Mouse (Mus musculus): Measurements from ENCODE around the gene Bcl9. TPM values are rescaled to one million over a fixed set of nuclear protein-coding genes. Genes with fewer than 3 reads are reported as not detected.

Gene Bcl9
- polyA plus RNA-seq, 1 experiment from 2014 or later = 102 TPM

DNA sequence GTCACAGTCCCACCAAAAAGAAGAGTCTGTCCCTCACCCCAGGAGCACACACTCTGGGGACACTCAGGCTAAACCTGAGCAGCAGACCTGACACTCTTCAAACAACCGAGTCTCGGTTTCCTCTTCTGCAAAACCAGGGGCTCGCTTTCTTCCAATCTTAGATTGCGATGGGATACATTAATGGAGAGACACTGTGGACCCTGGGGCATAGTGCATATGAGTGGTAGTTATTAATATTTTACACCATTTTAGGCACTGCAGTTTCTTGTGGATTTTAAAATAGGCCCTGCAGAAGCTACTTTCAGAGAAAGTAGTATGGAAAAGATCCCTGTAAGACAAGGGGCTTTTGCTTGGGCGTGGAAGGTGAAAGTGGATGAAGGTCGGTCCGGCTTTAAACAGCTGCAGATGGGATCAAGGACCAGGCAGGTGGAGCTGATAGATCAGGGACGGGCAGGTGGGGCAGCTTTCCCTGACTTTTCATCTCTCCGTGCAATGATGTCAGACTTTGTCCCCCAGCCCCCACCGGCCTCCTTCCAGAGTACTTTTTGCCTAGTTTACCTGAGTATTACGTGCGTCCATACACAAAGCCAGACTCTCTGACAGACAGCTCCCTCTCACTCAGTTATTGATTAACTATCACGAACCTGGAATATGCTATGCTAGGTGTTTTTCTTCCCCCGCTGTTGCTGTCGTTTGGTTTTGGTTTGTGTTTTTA lies 23.0 kb downstream of the Bcl9 start:
- H3K9ac ChIP-seq (replicated peaks; ENCODE audit: low read depth, low read length) = no peak overlapping the region
- H3K4me2 ChIP-seq (ENCODE audit: low read length) = no peak overlapping the region
- no peaks in the 10 kb centered on the region for H3K27me3 ChIP-seq (replicated peaks; ENCODE audit: control insufficient read depth, insufficient read depth, low read length)
- 94% methylated on average over 15 of the region's 15 CpGs for WGBS
- no peaks in the 10 kb centered on the region for H3K36me3 ChIP-seq (ENCODE audit: control insufficient read depth, insufficient read depth)
- H3K4me1 ChIP-seq (replicated peaks; ENCODE audit: control insufficient read depth, insufficient read depth, low read length) = no peaks in the 10 kb centered on the region
- H3K4me3 ChIP-seq (replicated peaks; ENCODE audit: low read length) = no peak overlapping the region
- ATAC-seq = no peak
- no peak overlapping the region for H3K27ac ChIP-seq (ENCODE audit: low read length)
- no peaks in the 10 kb centered on the region for H3K9me3 ChIP-seq (ENCODE audit: control insufficient read depth, low read length)

DNA sequence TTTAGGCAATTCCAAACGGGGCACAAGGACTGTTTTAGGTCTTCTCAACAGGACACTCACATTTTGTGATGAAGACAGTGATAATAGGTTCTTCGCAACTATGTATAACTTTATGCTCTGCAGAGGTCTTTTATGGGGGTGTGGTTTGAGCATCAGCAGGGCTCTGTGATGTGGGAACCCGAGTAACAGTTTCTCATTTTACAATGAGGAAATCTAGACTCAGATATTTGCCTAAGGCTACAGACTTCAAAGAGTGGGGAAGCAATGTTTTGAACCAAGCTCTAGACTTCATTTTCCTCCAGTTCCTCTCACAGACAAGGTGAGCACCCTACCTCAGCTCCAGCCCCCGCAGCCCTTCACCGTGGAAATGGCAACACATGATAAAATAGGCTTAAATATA lies 23.8 kb downstream of the Bcl9 start:
- H3K27ac ChIP-seq (ENCODE audit: low read length) = no peak overlapping the region
- H3K9me3 ChIP-seq (ENCODE audit: control insufficient read depth, low read length) = no peaks in the 10 kb centered on the region
- H3K36me3 ChIP-seq (ENCODE audit: control insufficient read depth, insufficient read depth) = no peaks in the 10 kb centered on the region
- H3K27me3 ChIP-seq (replicated peaks; ENCODE audit: control insufficient read depth, insufficient read depth, low read length) = no peaks in the 10 kb centered on the region
- no peak for ATAC-seq
- H3K4me2 ChIP-seq (ENCODE audit: low read length) = no peak overlapping the region
- 92% methylated on average over 5 of the region's 5 CpGs for WGBS
- H3K9ac ChIP-seq (replicated peaks; ENCODE audit: low read depth, low read length) = no peak overlapping the region
- H3K4me3 ChIP-seq (replicated peaks; ENCODE audit: low read length) = no peak overlapping the region
- no peaks in the 10 kb centered on the region for H3K4me1 ChIP-seq (replicated peaks; ENCODE audit: control insufficient read depth, insufficient read depth, low read length)

DNA sequence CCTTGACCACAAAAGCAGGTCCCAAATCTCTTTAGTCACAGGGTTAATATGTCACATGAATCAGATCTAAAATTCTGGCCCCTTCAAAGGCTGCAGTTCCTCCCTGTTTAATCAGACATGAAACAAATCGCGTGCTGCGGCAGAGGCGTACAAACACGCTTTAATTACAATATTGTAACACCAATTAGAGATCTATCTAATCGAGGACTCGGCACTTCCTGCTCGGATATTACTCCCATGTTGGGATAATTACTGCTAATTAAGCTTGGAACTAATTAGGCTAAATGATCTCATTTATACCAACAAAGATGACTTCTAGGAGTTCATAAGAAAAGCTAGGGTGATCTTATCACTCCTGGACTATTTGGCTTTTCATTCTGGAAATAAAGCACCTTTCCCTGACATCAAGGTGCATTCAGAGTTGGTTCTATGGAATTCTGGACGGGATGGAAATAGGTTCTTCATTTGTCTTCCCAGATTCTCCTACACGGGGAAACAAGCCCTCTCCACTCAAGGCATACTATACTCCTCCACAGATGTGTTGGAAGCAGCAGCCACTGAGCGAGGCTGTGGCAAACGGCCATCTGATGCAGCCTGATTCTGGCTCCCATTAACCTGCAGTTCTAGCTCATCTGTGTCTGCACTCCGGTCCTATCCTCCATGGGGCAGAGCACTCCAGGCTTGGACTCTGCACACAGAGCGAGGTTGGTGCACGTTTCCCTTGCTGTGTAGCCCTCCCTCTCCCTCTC lies 31.9 kb downstream of the Bcl9 start:
- no peaks in the 10 kb centered on the region for H3K27me3 ChIP-seq (replicated peaks; ENCODE audit: control insufficient read depth, insufficient read depth, low read length)
- WGBS = 38% methylated on average over 15 of the region's 15 CpGs
- no peak overlapping the region for H3K9ac ChIP-seq (replicated peaks; ENCODE audit: low read depth, low read length)
- no peaks in the 10 kb centered on the region for H3K36me3 ChIP-seq (ENCODE audit: control insufficient read depth, insufficient read depth)
- H3K4me2 ChIP-seq (ENCODE audit: low read length) = no peak overlapping the region
- no peak overlapping the region for H3K27ac ChIP-seq (ENCODE audit: low read length)
- peaks cover 10% of the 10 kb centered on the region for H3K4me1 ChIP-seq (replicated peaks; ENCODE audit: control insufficient read depth, insufficient read depth, low read length)
- H3K4me3 ChIP-seq (replicated peaks; ENCODE audit: low read length) = no peak overlapping the region
- peak; percentile 45 for ATAC-seq
- no peaks in the 10 kb centered on the region; the same call in 1 of the 2 replicates for H3K9me3 ChIP-seq (ENCODE audit: control insufficient read depth, low read length)

DNA sequence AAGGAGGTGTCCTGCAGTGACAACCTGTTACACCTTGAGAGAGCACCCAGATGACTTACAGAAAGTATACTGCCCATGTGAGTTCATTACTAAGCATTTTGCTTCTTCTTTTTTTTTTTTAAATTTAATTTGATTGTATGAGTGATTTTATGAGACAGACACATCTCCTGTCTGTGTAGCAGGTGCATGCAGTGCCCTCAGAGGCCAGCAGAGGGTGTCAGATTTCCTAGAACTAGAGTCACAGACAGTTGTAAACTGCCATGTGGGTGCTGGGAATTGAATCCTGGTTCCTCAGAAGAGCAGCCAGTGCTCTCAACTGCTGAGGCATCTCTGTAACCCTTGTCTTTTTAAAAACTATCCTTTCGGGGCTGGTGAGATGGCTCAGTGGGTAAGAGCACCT lies 35.5 kb downstream of the Bcl9 start:
- no peak overlapping the region for H3K4me2 ChIP-seq (ENCODE audit: low read length)
- 93% methylated on average over 1 of the region's 1 CpGs for WGBS
- no peak overlapping the region for H3K9ac ChIP-seq (replicated peaks; ENCODE audit: low read depth, low read length)
- H3K4me1 ChIP-seq (replicated peaks; ENCODE audit: control insufficient read depth, insufficient read depth, low read length) = peaks cover 10% of the 10 kb centered on the region
- H3K4me3 ChIP-seq (replicated peaks; ENCODE audit: low read length) = no peak overlapping the region
- peaks cover 2% of the 10 kb centered on the region; the same call in 1 of the 2 replicates for H3K36me3 ChIP-seq (ENCODE audit: control insufficient read depth, insufficient read depth)
- ATAC-seq = no peak
- no peaks in the 10 kb centered on the region for H3K27me3 ChIP-seq (replicated peaks; ENCODE audit: control insufficient read depth, insufficient read depth, low read length)
- peaks cover 5% of the 10 kb centered on the region for H3K9me3 ChIP-seq (ENCODE audit: control insufficient read depth, low read length)
- no peak overlapping the region for H3K27ac ChIP-seq (ENCODE audit: low read length)

DNA sequence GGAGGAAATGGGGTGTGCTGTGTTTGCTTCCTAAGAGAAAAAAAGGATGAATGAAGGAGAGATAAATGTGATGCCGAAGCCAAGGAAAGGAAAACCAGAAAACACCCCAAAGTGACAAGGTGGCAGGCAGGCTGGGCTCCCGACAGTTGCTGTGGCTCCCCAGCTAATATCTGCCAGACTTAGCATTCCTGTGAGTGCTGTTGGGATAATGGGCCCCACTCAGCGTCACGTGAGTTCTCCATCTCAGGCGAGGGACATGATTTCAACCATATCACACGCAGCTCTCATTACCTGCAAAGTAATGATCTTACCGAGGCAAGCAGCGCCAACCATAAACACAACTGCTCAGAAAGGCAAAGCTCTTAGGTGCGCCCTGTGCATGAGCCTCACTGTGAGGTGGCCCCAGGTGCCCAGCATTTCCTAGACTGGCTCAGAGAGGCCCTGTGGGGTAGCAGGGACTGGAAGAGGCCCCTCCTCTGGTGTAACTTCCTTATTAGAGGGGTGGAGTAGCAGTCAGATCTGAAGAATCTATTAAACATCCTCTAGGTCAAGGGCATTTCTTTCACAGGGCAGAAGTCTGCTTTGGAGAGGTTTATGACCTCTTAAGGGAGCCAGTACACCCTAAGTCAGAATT lies 41.9 kb downstream of the Bcl9 start:
- Histone ChIP-seq H3K9ac (replicated peaks; ENCODE audit: low read depth, low read length) (peak overlapping the region; percentile 5; the same call in 1 of the 2 replicates), H3K27me3 (replicated peaks; ENCODE audit: control insufficient read depth, insufficient read depth, low read length) (no peaks in the 10 kb centered on the region), H3K4me3 (replicated peaks; ENCODE audit: low read length) (no peak overlapping the region), H3K9me3 (ENCODE audit: control insufficient read depth, low read length) (peaks cover 5% of the 10 kb centered on the region; the same call in 1 of the 2 replicates), H3K36me3 (ENCODE audit: control insufficient read depth, insufficient read depth) (peaks cover 2% of the 10 kb centered on the region; the same call in 1 of the 2 replicates), H3K4me1 (replicated peaks; ENCODE audit: control insufficient read depth, insufficient read depth, low read length) (peaks cover 26% of the 10 kb centered on the region), H3K4me2 (ENCODE audit: low read length) (no peak overlapping the region), H3K27ac (ENCODE audit: low read length) (peak overlapping the region; percentile 10; the same call in 1 of the 2 replicates)
- 21% methylated on average over 9 of the region's 9 CpGs for WGBS
- peak; percentile 51; the same call in 1 of the 2 replicates for ATAC-seq

DNA sequence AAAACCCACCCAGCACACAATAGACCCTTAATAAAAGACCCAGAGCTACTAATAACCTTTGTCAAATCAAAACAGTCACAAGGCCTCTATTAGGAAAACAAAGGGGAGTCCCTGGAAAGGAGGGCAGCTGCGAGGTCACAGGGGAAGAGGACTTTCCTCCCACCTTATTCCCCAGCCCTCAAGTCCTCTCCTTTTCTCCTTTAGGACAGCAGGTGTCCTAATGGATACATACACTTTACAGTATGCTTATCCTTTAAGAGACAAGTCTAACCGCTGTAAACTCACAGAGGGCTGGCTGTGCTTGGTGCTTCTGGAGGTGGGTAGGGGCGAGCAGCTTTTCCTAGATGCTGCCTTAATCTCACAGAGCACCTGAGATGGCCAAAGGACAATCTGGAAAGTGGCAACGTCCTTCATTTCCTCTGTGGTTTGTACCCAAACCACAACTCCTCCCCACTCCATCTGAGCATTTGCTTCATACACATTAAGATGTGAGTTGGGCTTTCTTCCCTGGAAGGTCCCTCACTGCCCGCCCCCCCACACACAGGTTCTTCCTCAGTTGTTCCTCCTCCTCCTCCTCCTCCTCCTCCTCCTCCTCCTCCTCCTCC lies 42.8 kb downstream of the Bcl9 start:
- ATAC-seq = peak; percentile 26; the same call in 1 of the 2 replicates
- H3K27ac ChIP-seq (ENCODE audit: low read length) = no peak overlapping the region
- 16% methylated on average over 5 of the region's 5 CpGs for WGBS

DNA sequence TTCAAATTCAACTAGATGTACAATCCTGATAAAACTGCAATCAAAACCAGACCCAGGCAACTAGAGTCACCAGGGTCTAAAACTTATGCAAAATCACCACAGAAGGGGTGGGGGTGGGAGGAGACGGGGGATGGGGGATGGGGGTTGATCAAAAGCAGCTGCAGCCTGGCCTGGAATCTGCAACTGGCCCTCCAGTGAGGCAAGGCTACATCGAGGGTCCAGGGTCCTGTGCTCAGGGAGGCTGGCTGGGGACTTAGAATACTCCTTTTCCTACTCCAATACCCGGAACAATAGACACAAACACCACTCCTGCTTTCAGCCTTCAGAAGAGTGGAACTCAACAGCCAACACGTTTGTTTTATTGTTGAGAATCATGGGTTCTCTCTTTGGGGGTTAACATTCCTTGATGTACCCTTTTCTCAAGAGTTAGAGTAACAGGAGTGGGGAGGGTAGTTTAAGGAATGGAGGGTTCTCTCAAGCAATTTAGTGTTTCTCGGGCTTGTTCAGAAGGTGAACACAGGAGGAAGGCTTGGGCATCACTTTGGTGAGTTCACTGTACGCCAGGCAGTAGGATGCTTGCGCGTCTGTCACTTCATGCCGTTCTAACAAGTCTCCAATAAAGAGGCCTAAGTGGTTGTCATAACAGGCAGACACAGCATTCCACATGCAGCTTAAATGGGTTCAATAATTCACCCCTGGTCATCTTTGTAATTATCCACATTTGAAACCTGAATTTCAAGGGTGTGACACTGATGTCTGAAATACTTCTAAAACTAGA lies 43.7 kb downstream of the Bcl9 start:
- Histone ChIP-seq H3K4me1 (replicated peaks; ENCODE audit: control insufficient read depth, insufficient read depth, low read length) (peaks cover 26% of the 10 kb centered on the region), H3K27ac (ENCODE audit: low read length) (no peak overlapping the region), H3K9me3 (ENCODE audit: control insufficient read depth, low read length) (peaks cover 3% of the 10 kb centered on the region; the same call in 1 of the 2 replicates), H3K4me2 (ENCODE audit: low read length) (no peak overlapping the region), H3K9ac (replicated peaks; ENCODE audit: low read depth, low read length) (no peak overlapping the region), H3K4me3 (replicated peaks; ENCODE audit: low read length) (no peak overlapping the region), H3K27me3 (replicated peaks; ENCODE audit: control insufficient read depth, insufficient read depth, low read length) (no peaks in the 10 kb centered on the region), H3K36me3 (ENCODE audit: control insufficient read depth, insufficient read depth) (peaks cover 2% of the 10 kb centered on the region; the same call in 1 of the 2 replicates)
- 21% methylated on average over 9 of the region's 9 CpGs for WGBS
- ATAC-seq = 0 out of 2 replicates have a peak, but pooled peaks have one; percentile 26

More for the DNA sequence above, 42.8 kb downstream of the Bcl9 start:
- Histone ChIP-seq H3K9me3 (ENCODE audit: control insufficient read depth, low read length) (peaks cover 5% of the 10 kb centered on the region; the same call in 1 of the 2 replicates), H3K4me1 (replicated peaks; ENCODE audit: control insufficient read depth, insufficient read depth, low read length) (peaks cover 26% of the 10 kb centered on the region), H3K4me2 (ENCODE audit: low read length) (no peak overlapping the region), H3K36me3 (ENCODE audit: control insufficient read depth, insufficient read depth) (peaks cover 2% of the 10 kb centered on the region; the same call in 1 of the 2 replicates), H3K4me3 (replicated peaks; ENCODE audit: low read length) (no peak overlapping the region), H3K27me3 (replicated peaks; ENCODE audit: control insufficient read depth, insufficient read depth, low read length) (no peaks in the 10 kb centered on the region), H3K9ac (replicated peaks; ENCODE audit: low read depth, low read length) (no peak overlapping the region)

DNA sequence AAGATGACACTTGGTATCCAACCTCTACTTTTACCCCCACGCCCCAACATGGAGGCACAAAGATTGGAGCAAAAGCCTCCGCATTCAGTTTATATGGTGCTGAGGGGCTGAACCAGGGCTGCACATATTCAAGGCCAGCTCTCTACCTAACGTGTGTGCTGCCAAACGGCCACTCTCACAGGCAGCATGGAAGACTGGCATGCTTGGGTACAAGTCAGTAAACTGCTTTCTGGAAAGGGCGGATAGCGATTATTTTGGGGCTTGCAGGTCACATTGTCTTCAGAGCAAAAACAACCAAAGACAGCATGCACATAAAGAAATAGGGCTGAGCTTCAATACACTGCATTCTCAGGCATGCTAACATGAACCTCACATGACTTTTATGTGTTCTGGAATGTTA lies 44.8 kb downstream of the Bcl9 start:
- Histone ChIP-seq H3K9ac (replicated peaks; ENCODE audit: low read depth, low read length) (no peak overlapping the region), H3K9me3 (ENCODE audit: control insufficient read depth, low read length) (no peaks in the 10 kb centered on the region), H3K27ac (ENCODE audit: low read length) (no peak overlapping the region), H3K4me3 (replicated peaks; ENCODE audit: low read length) (no peak overlapping the region), H3K4me2 (ENCODE audit: low read length) (no peak overlapping the region), H3K27me3 (replicated peaks; ENCODE audit: control insufficient read depth, insufficient read depth, low read length) (no peaks in the 10 kb centered on the region), H3K36me3 (ENCODE audit: control insufficient read depth, insufficient read depth) (no peaks in the 10 kb centered on the region), H3K4me1 (replicated peaks; ENCODE audit: control insufficient read depth, insufficient read depth, low read length) (peaks cover 26% of the 10 kb centered on the region)
- no peak for ATAC-seq
- 80% methylated on average over 6 of the region's 6 CpGs for WGBS

Measured in forebrain, embryonic 16.5 days (tissue).